Mouse (Mus musculus) mature B cell (primary cell): ENCODE results near the gene Slc39a1.

Experiments
- in situ Hi-C: fragments of 300-500 bp; cut with MboI; formaldehyde crosslinking; loops from 2 replicates; pipeline ENCODE4 v1.14.3; 2019

Gene Slc39a1

DNA sequence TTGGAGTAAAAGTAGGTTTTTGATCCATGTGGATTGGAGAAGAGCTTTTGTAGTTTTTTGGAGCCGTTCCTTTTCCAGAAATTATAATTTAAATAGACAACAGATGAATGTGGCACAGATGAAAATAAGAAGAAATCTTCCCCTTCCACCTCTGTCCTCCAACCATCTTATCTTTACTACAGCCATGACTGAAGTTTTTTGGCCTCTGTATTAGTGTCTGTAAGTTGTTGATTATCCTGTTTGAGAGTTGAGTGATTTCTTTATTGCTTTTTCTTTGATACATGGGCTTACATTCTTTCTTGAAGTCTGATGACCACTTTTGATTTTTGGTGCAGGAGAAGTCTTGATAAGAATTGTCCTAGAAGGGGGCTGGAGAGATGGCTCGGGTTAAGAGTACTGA lies 46.7 kb downstream of the Slc39a1 start:
- in situ Hi-C loops, result no loop called here
